Mouse (Mus musculus): ENCODE data around the gene Nfib.

DNA sequence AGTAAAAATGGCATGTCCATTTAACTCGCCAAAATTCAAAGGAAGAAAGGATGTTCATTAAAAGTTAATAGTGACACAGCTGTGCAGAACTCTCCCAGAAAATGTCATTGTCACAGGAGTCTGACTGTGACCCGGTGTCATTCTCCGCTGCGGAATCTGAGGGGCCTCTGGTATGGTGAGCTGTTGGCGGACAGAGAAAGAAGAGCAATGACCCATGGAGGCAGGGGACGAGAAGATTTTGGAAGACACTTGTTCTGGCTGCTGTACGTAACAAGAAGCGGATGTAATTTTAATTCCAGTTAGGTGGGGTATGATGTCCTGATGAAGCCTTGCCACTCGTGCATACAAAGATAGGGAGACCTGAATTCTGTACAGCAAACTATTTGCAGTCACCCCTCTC, 120.0 kb downstream of the Nfib start:
- TF ChIP-seq E2F4 (IDR thresholded peaks at IDR 0.05; ENCODE audit: insufficient read depth) (no peak), MYOG (IDR thresholded peaks at IDR 0.05; ENCODE audit: control insufficient read depth in 1 of 3, insufficient read depth in 1 of 3, insufficient read length in 2 of 3, low read depth in 2 of 3) (no peak), POLR2A (IDR thresholded peaks at IDR 0.05; ENCODE audit: insufficient read length, low read depth) (no peak)

Measured in myocyte (in vitro differentiated cells).